In the genomic region with DNA sequence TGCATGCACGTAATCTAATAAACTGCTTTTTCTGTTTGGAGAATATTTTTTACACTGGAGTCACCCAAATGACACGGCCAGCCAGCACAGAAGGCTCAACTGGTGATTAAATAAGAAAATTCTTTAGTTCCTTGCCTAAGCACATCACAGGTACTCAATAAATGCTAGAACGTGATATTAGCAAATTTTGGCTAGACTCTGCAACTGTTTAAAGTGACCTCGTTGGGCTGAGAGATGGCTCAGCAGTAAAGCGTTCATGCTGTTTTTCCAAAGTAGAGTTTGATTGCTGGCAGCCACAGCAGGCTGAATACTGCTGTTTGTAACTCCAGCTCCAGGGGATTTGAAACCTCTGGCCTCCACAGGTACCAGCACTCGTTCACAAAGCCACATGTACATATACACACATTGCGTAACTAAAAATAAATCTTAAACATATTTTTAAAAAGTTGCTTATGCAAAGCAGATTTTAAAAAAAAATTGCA, we compare ENCODE assay signal across 8 mouse cellular contexts. TPM values are rescaled to one million over a fixed set of nuclear protein-coding genes. Genes with fewer than 3 reads are reported as not detected.
DNase-seq lines count a peak whose midpoint lies in the region; ATAC-seq and TF ChIP-seq lines count a peak whose summit lies in the region.

No protein-coding gene starts in this region.

- peak overlapping the region; percentile 81 for H3K4me3 ChIP-seq in forebrain, embryonic 12.5 days (replicated peaks)
- H3K4me3 ChIP-seq in neural tube, embryonic 12.5 days: peak overlapping the region; percentile 87

- WGBS in forebrain, embryonic 12.5 days: 55% methylated on average over 7 of the region's 7 CpGs
- WGBS in neural tube, embryonic 12.5 days: 46% methylated on average over 7 of the region's 7 CpGs

- CTCF ChIA-PET in Patski (lab: Charles Lee): interaction anchor here (5.6 kb wide), 1 partner anchor 15 kb away, joined by 19 read pairs; no protein-coding TSS in a partner anchor

- H3K9me3 ChIP-seq in forebrain, embryonic 12.5 days: no peaks in the 10 kb centered on the region
- H3K9me3 ChIP-seq in neural tube, embryonic 12.5 days: no peaks in the 10 kb centered on the region

- peak overlapping the region; percentile 70 for H3K4me2 ChIP-seq in forebrain, embryonic 12.5 days
- H3K4me2 ChIP-seq in neural tube, embryonic 12.5 days (replicated peaks): peak overlapping the region; percentile 66

- DNase-seq in layer of hippocampus, adult 11-12 months (ENCODE audit: low spot score): peak; percentile 7
- no peak for DNase-seq in layer of hippocampus, postnatal 25 days (ENCODE audit: extremely low spot score in 1 of 2, low spot score in 1 of 2)
- peak; percentile 19 for DNase-seq in Patski (ENCODE audit: low read depth, low spot score)
- DNase-seq in kidney, postnatal 4 days: peak; percentile 8 to 31
- no peak for DNase-seq in right cerebral cortex, adult 2 months (ENCODE audit: low spot score in 2 of 2)
- no peak for DNase-seq in cerebellum, adult 18-20 months

- TF ChIP-seq CTCF in Patski (IDR thresholded peaks at IDR 0.05): no peak

- POLR2A ChIA-PET in Patski (lab: Charles Lee): interaction anchor here (0.6 kb wide), 1 partner anchor 10 kb away, joined by 3 read pairs; no protein-coding TSS in a partner anchor

- peaks cover 3% of the 10 kb centered on the region; the same call in 1 of the 2 replicates for H3K36me3 ChIP-seq in forebrain, embryonic 12.5 days (replicated peaks)
- no peaks in the 10 kb centered on the region for H3K36me3 ChIP-seq in neural tube, embryonic 12.5 days

- in situ Hi-C loops in Patski (cut with MboI; ENCODE audit: low pct_unique_long_range_greater_than_20kb): no loop called here

- peaks cover 22% of the 10 kb centered on the region for H3K4me1 ChIP-seq in forebrain, embryonic 12.5 days
- H3K4me1 ChIP-seq in neural tube, embryonic 12.5 days: peaks cover 20% of the 10 kb centered on the region

- H3K27ac ChIP-seq in forebrain, embryonic 12.5 days: peak overlapping the region; percentile 99
- H3K27ac ChIP-seq in neural tube, embryonic 12.5 days: no peak overlapping the region

- ATAC-seq in Patski: no peak
- ATAC-seq in forebrain, embryonic 12.5 days (ENCODE audit: low FRiP score): no peak
- peak; percentile 3; the same call in 1 of the 2 replicates for ATAC-seq in neural tube, embryonic 12.5 days (ENCODE audit: low FRiP score, low read depth)

- H3K9ac ChIP-seq in forebrain, embryonic 12.5 days: peak overlapping the region; percentile 83
- peak overlapping the region; percentile 88 for H3K9ac ChIP-seq in neural tube, embryonic 12.5 days

- H3K27me3 ChIP-seq in Patski: no peaks in the 10 kb centered on the region
- no peaks in the 10 kb centered on the region for H3K27me3 ChIP-seq in forebrain, embryonic 12.5 days
- no peaks in the 10 kb centered on the region for H3K27me3 ChIP-seq in neural tube, embryonic 12.5 days (replicated peaks)

RNA-seq across cellular contexts. Expression of a gene that starts 0.6 kb away (rescaled TPM):
- total RNA-seq in layer of hippocampus, postnatal 25 days (2021): 10 to 100 TPM; 41.6 to 58.6 TPM
- polyA plus RNA-seq in Patski (2021): 85.6 TPM
- polyA plus RNA-seq in forebrain, embryonic 12.5 days (2016; fragmentation: Nextera tagmentation; extraction: Ambion mirVana): 103 and 114 TPM in 2 replicates
- polyA plus RNA-seq in neural tube, embryonic 12.5 days (2016; fragmentation: Nextera tagmentation; extraction: Ambion mirVana): 85.4 and 91.7 TPM in 2 replicates

Comparison
In these comparisons a context has a peak if more than half of its experiments do, and no peak if none do; other contexts are left out.
1. DNase-seq: peak in layer of hippocampus, adult 11-12 months (single experiment), Patski (single experiment) and kidney, postnatal 4 days (2 of 2); none in layer of hippocampus, postnatal 25 days (0 of 2), right cerebral cortex, adult 2 months (0 of 2) and cerebellum, adult 18-20 months (0 of 2).